Mouse (Mus musculus): ENCODE results near the gene Gm17555. TPM values are rescaled to one million over a fixed set of nuclear protein-coding genes. Genes with fewer than 3 reads are reported as not detected.
"Not testable (repeated sequence)": the region's sequence is repeated elsewhere in the genome, so short reads cannot be mapped to it uniquely, and the experiment has no call there.

Gm17555 gene
- not detected in 2 replicates for polyA plus RNA-seq (2016; fragmentation: Nextera tagmentation; extraction: Ambion mirVana)

- H3K27ac ChIP-seq; H3K27me3 ChIP-seq; ATAC-seq (ENCODE audit: insufficient number of reproducible peaks, insufficient read depth, low FRiP score, low TSS enrichment); H3K36me3 ChIP-seq; H3K9ac ChIP-seq; H3K9me3 ChIP-seq; H3K4me2 ChIP-seq (replicated peaks); H3K4me1 ChIP-seq; H3K4me3 ChIP-seq: not testable (repeated sequence)
- 84% methylated on average over 3 of the region's 3 CpGs for WGBS
Measured at GRCm38 (mm10) chr2:126214800-126215199, at the start of gene Gm17555. TSS of gene Gm17555 (plus strand) at chr2:126215100.

GRCm38 (mm10) chr2:126165277-126166018 is 49.5 kb upstream of the Gm17555 start:
- Histone ChIP-seq H3K27me3 (no peaks in the 10 kb centered on the region), H3K4me3 (no peak overlapping the region), H3K27ac (no peak overlapping the region), H3K4me1 (no peaks in the 10 kb centered on the region), H3K9me3 (no peaks in the 10 kb centered on the region), H3K36me3 (peaks cover 21% of the 10 kb centered on the region), H3K9ac (no peak overlapping the region), H3K4me2 (replicated peaks) (no peak overlapping the region)
- no peak for ATAC-seq (ENCODE audit: insufficient number of reproducible peaks, insufficient read depth, low FRiP score, low TSS enrichment)
- WGBS = 90% methylated on average over 5 of the region's 5 CpGs

GRCm38 (mm10) chr2:126166335-126166734 is 48.6 kb upstream of the Gm17555 start:
- Histone ChIP-seq H3K4me1 (no peaks in the 10 kb centered on the region), H3K36me3 (peaks cover 13% of the 10 kb centered on the region; the same call in 1 of the 2 replicates), H3K9me3 (no peaks in the 10 kb centered on the region), H3K4me3 (no peak overlapping the region), H3K27ac (no peak overlapping the region), H3K27me3 (no peaks in the 10 kb centered on the region), H3K4me2 (replicated peaks) (no peak overlapping the region), H3K9ac (no peak overlapping the region)
- ATAC-seq (ENCODE audit: insufficient number of reproducible peaks, insufficient read depth, low FRiP score, low TSS enrichment) = no peak

GRCm38 (mm10) chr2:126166848-126167617 is 47.9 kb upstream of the Gm17555 start:
- no peak overlapping the region for H3K27ac ChIP-seq

GRCm38 (mm10) chr2:126171427-126171826 is 43.5 kb upstream of the Gm17555 start:
- ATAC-seq (ENCODE audit: insufficient number of reproducible peaks, insufficient read depth, low FRiP score, low TSS enrichment) = no peak
- H3K4me2 ChIP-seq (replicated peaks) = no peak overlapping the region
- 93% methylated on average over 1 of the region's 1 CpGs for WGBS
- no peaks in the 10 kb centered on the region for H3K36me3 ChIP-seq
- H3K4me1 ChIP-seq = no peaks in the 10 kb centered on the region
- no peak overlapping the region for H3K4me3 ChIP-seq
- no peak overlapping the region for H3K9ac ChIP-seq
- H3K27ac ChIP-seq = no peak overlapping the region
- no peaks in the 10 kb centered on the region for H3K27me3 ChIP-seq
- no peaks in the 10 kb centered on the region for H3K9me3 ChIP-seq

More at GRCm38 (mm10) chr2:126166848-126167617, 47.9 kb upstream of the Gm17555 start:
- no peak for ATAC-seq (ENCODE audit: insufficient number of reproducible peaks, insufficient read depth, low FRiP score, low TSS enrichment)
- H3K4me1 ChIP-seq = no peaks in the 10 kb centered on the region
- WGBS = 88% methylated on average over 8 of the region's 8 CpGs
- peaks cover 6% of the 10 kb centered on the region; the same call in 1 of the 2 replicates for H3K36me3 ChIP-seq
- H3K27me3 ChIP-seq = no peaks in the 10 kb centered on the region
- H3K9ac ChIP-seq = no peak overlapping the region
- H3K9me3 ChIP-seq = no peaks in the 10 kb centered on the region
- no peak overlapping the region for H3K4me3 ChIP-seq
- no peak overlapping the region for H3K4me2 ChIP-seq (replicated peaks)

GRCm38 (mm10) chr2:126191306-126191705 is 23.6 kb upstream of the Gm17555 start:
- no peaks in the 10 kb centered on the region for H3K9me3 ChIP-seq
- no peak overlapping the region for H3K9ac ChIP-seq
- H3K4me1 ChIP-seq = no peaks in the 10 kb centered on the region
- no peak overlapping the region for H3K4me3 ChIP-seq
- no peak overlapping the region for H3K4me2 ChIP-seq (replicated peaks)
- no peaks in the 10 kb centered on the region for H3K36me3 ChIP-seq
- no peak overlapping the region for H3K27ac ChIP-seq
- H3K27me3 ChIP-seq = no peaks in the 10 kb centered on the region
- ATAC-seq (ENCODE audit: insufficient number of reproducible peaks, insufficient read depth, low FRiP score, low TSS enrichment) = no peak
- WGBS = 78% methylated on average over 4 of the region's 4 CpGs

- ATAC-seq (ENCODE audit: insufficient number of reproducible peaks, insufficient read depth, low FRiP score, low TSS enrichment) = no peak
- Histone ChIP-seq H3K4me1 (no peaks in the 10 kb centered on the region), H3K27ac (no peak overlapping the region), H3K9ac (no peak overlapping the region), H3K4me3 (no peak overlapping the region), H3K27me3 (no peaks in the 10 kb centered on the region), H3K36me3 (no peaks in the 10 kb centered on the region), H3K4me2 (replicated peaks) (no peak overlapping the region), H3K9me3 (no peaks in the 10 kb centered on the region)
- 77% methylated on average over 2 of the region's 2 CpGs for WGBS
Measured at GRCm38 (mm10) chr2:126192129-126192528, 22.8 kb upstream of the Gm17555 start.

GRCm38 (mm10) chr2:126195631-126196356 is 19.1 kb upstream of the Gm17555 start:
- no peak overlapping the region for H3K27ac ChIP-seq
- H3K4me3 ChIP-seq = no peak overlapping the region
- 68% methylated on average over 12 of the region's 12 CpGs for WGBS
- no peaks in the 10 kb centered on the region for H3K27me3 ChIP-seq
- no peak overlapping the region for H3K4me2 ChIP-seq (replicated peaks)
- no peaks in the 10 kb centered on the region for H3K4me1 ChIP-seq
- H3K9me3 ChIP-seq = no peaks in the 10 kb centered on the region
- no peaks in the 10 kb centered on the region for H3K36me3 ChIP-seq
- no peak overlapping the region for H3K9ac ChIP-seq
- no peak for ATAC-seq (ENCODE audit: insufficient number of reproducible peaks, insufficient read depth, low FRiP score, low TSS enrichment)

GRCm38 (mm10) chr2:126198971-126199370 is 15.9 kb upstream of the Gm17555 start:
- WGBS = 85% methylated on average over 3 of the region's 3 CpGs
- no peak overlapping the region for H3K4me2 ChIP-seq (replicated peaks)
- no peak for ATAC-seq (ENCODE audit: insufficient number of reproducible peaks, insufficient read depth, low FRiP score, low TSS enrichment)

GRCm38 (mm10) chr2:126211011-126211680 is 3.8 kb upstream of the Gm17555 start:
- no peak for ATAC-seq (ENCODE audit: insufficient number of reproducible peaks, insufficient read depth, low FRiP score, low TSS enrichment)
- 81% methylated on average over 6 of the region's 6 CpGs for WGBS
- Histone ChIP-seq H3K9ac (no peak overlapping the region), H3K27me3 (no peaks in the 10 kb centered on the region), H3K4me3 (no peak overlapping the region), H3K36me3 (no peaks in the 10 kb centered on the region), H3K4me1 (no peaks in the 10 kb centered on the region), H3K9me3 (no peaks in the 10 kb centered on the region), H3K27ac (no peak overlapping the region), H3K4me2 (replicated peaks) (no peak overlapping the region)

More at GRCm38 (mm10) chr2:126198971-126199370, 15.9 kb upstream of the Gm17555 start:
- no peaks in the 10 kb centered on the region for H3K27me3 ChIP-seq
- no peak overlapping the region for H3K4me3 ChIP-seq
- H3K9ac ChIP-seq = no peak overlapping the region
- no peak overlapping the region for H3K27ac ChIP-seq
- H3K9me3 ChIP-seq = no peaks in the 10 kb centered on the region
- H3K4me1 ChIP-seq = no peaks in the 10 kb centered on the region
- no peaks in the 10 kb centered on the region for H3K36me3 ChIP-seq

- H3K4me3 ChIP-seq = no peak overlapping the region
- H3K27me3 ChIP-seq = no peaks in the 10 kb centered on the region
- 61% methylated on average over 4 of the region's 4 CpGs for WGBS
- H3K27ac ChIP-seq = no peak overlapping the region
- H3K4me1 ChIP-seq = no peaks in the 10 kb centered on the region
- no peak overlapping the region for H3K9ac ChIP-seq
- no peak for ATAC-seq (ENCODE audit: insufficient number of reproducible peaks, insufficient read depth, low FRiP score, low TSS enrichment)
- H3K4me2 ChIP-seq (replicated peaks) = no peak overlapping the region
- H3K9me3 ChIP-seq = no peaks in the 10 kb centered on the region
- H3K36me3 ChIP-seq = no peaks in the 10 kb centered on the region
Measured at GRCm38 (mm10) chr2:126227581-126227980, 12.7 kb downstream of the Gm17555 start.

Measured in embryonic facial prominence, embryonic 12.5 days (tissue).